Mouse (Mus musculus) layer of hippocampus, adult 18-20 months (tissue): ENCODE results near the gene Tspan33. TPM values are rescaled to one million over a fixed set of nuclear protein-coding genes. Genes with fewer than 3 reads are reported as not detected.
"Not testable (repeated sequence)": the region's sequence is repeated elsewhere in the genome, so short reads cannot be mapped to it uniquely, and the experiment has no call there.

ENCODE experiments used
- DNase-seq, 2 experiments: peaks; one replicate each; pipeline ENCODE4 v3.0.0; 2022; ENCODE audit warnings: low spot score in 2 of 2
- total RNA-seq, 2 experiments: library from RNA; stranded (reverse); gene quantifications; 2 replicates each; pipeline ENCODE4 v1.2.3; 2021

The Tspan33 gene
- total RNA-seq, 2 experiments from 2014 or later, result 35.3 to 39.8 TPM

GRCm38 (mm10) chr6:29751466-29752152 is 57.6 kb downstream of the Tspan33 start:
- DNase-seq, result peak in 1 of 2 experiments; percentile 82

- no peak for DNase-seq
Observed at GRCm38 (mm10) chr6:29753336-29753735, 59.3 kb downstream of the Tspan33 start.

GRCm38 (mm10) chr6:29756001-29756400 is 62.0 kb downstream of the Tspan33 start:
- peak; percentile 69 to 83 for DNase-seq

- DNase-seq, result peak in 1 of 2 experiments; percentile 11
Observed at GRCm38 (mm10) chr6:29756476-29756875, 62.5 kb downstream of the Tspan33 start.

- peak; percentile 68 to 90 for DNase-seq
Observed at GRCm38 (mm10) chr6:29758417-29758816, 64.4 kb downstream of the Tspan33 start.

- DNase-seq, result no peak
Observed at GRCm38 (mm10) chr6:29759012-29759679, 65.1 kb downstream of the Tspan33 start.

GRCm38 (mm10) chr6:29760397-29760796 is 66.4 kb downstream of the Tspan33 start:
- not testable (repeated sequence) for DNase-seq

GRCm38 (mm10) chr6:29761282-29761681 is 67.3 kb downstream of the Tspan33 start:
- DNase-seq, result no peak

GRCm38 (mm10) chr6:29762524-29762923 is 68.5 kb downstream of the Tspan33 start:
- DNase-seq, result no peak

- DNase-seq, result no peak
Observed at GRCm38 (mm10) chr6:29766874-29767273, 72.9 kb downstream of the Tspan33 start.

Other genes with a start within 250 kb of the Tspan33 start
- gene Atp6v1f, start 226.5 kb upstream of the Tspan33 start, total RNA-seq, result 100 to 1,000 TPM; 250 to 276 TPM
- gene Atp6v1fnb, start 222.8 kb upstream of the Tspan33 start, total RNA-seq, result 1 to 10 TPM in 1 of 2 experiments, under 1 TPM in 1; 0.67 to 1.2 TPM
- 1 to 10 TPM; 1.1 to 2.3 TPM for gene Kcp, start 186.3 kb upstream of the Tspan33 start, total RNA-seq
- gene Irf5, start 167.6 kb upstream of the Tspan33 start, total RNA-seq, result 1 to 10 TPM; 4.4 to 5.4 TPM
- gene Tnpo3, start 84.3 kb upstream of the Tspan33 start, total RNA-seq, result 10 to 100 TPM; 71.6 to 72.1 TPM
- 10 to 100 TPM; 17.1 to 18.6 TPM for gene Smo, start 41.3 kb downstream of the Tspan33 start, total RNA-seq
- 100 to 1,000 TPM; 231 to 237 TPM for gene Ahcyl2, start 73.8 kb downstream of the Tspan33 start, total RNA-seq
- gene Strip2, start 222.8 kb downstream of the Tspan33 start, total RNA-seq, result 10 to 100 TPM; 22.5 to 28.8 TPM